Mouse (Mus musculus) G1E-ER4 (cell line): Measurements from ENCODE around the gene Ppil6. TPM values are rescaled to one million over a fixed set of nuclear protein-coding genes. Genes with fewer than 3 reads are reported as not detected.

Experiments used
- GATA1 ChIP-seq: IDR thresholded peaks from one replicate; pipeline ENCODE4 v1.8.0; 2012; ENCODE audit warnings: low read length, inconsistent platforms
- polyA plus RNA-seq: library from polyadenylated mRNA; stranded (reverse); fragments of >175 nt; gene quantifications from 2 replicates; pipeline ENCODE4 v1.2.3, GENCODE M21; 2012

Ppil6 gene
- polyA plus RNA-seq, 1 experiment, result not detected

DNA sequence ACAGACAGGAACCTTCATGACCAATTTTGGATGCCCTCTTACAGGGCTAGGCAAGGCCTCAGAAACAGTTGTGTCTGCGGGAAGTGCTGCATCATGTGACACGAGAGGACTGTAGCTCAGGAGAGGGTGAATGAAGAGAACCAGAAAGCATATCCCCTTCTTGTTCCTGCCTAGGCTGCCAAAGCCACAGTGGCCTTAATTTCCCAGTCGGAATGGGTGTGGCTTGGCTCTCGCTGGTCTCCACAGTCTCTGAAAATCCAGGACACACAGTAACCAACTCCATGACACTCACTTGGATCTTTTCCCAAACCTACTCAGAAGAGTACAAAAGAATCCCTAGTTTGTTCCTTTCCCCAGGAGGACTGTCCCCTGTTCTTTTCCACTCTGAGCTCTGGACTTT is 10.7 kb downstream of the Ppil6 start:
- TF ChIP-seq GATA1, result no peak

DNA sequence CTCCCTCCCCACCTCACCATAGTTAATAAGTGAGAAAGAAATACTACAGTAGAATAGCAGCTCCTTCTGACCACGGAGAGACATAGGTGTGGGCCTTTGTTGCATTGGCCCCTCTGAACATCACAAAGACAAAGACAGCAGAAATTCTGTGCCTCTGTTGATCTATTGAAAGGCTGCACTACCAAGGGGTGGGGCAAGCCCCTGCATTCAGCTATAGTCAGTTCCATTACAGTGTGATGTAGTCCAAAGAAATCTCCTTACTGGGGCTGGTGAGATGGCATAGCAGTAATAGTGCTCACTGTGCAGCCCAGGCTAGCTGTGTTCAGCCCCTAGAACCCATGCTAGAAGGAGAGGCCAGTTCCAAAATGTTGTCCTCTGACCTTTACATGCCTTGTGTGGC is 14.8 kb downstream of the Ppil6 start:
- no peak for TF ChIP-seq GATA1

- TF ChIP-seq GATA1, result no peak
Measured at GRCm38 (mm10) chr10:41509160-41509559, 18.9 kb downstream of the Ppil6 start.

- TF ChIP-seq GATA1, result no peak
Measured at GRCm38 (mm10) chr10:41514301-41514700, 24.1 kb downstream of the Ppil6 start.

DNA sequence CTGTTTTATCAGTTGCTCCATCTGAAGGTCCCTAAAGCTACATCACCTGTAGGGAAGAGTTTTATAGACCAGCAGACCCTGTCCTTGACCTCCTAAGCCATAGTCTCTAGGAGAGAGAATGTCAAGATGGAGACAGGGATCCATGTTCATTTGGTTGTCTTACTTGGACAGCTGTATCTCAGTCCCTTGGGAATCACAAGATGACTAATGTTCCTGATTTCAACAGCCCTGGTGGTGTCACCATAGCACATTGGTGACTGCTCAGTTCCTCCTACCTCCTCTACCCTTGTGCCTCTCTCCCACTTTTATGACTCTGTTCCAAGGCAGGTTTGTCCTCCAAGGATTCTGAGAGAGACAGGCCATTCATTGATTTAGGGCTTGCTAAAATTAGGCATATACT is 24.7 kb downstream of the Ppil6 start:
- TF ChIP-seq GATA1, result no peak

GRCm38 (mm10) chr10:41518508-41518980 is 28.3 kb downstream of the Ppil6 start:
- no peak for TF ChIP-seq GATA1

GRCm38 (mm10) chr10:41518981-41519618 is 28.9 kb downstream of the Ppil6 start, which contains the start of gene Cd164:
Gene Cd164 (plus strand): TSS chr10:41519414.
- TF ChIP-seq GATA1, result no peak

DNA sequence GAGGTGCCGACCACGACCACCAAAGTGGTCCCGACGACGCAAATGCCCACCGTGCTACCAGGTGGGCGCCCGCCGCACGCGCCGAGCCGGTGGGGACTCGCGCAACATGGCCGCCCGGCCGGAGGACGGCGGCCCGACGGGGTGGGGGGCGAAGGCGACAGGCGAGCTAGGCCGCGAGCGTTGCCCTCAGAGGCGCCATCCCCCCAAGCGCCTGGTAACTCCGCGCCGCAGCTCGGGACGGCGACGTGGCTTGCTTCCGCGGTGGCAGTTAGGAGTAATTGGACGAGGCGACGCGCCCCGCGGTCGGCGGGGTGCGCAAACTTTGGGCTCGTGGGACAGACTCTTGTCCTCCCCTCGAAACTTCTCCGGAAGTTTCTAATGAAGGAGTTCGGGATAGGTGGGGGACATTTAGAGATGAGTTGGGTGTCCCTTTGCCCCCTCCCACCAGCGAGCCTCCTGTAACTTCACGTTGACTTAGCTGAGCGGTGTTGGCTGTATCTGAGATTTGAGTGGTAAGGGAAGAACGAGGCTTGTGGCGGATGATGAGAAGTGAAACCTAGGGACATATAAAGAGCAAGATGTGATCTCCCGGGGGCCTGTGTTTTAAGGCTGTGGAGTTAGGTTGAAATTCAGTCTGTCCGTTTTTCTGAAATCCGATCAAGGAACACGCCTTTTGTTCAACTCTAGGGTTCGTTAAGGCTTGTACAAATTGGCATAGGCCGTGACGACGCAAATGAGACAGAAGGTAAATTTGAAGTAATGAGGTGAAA is 29.6 kb downstream of the Ppil6 start:
- TF ChIP-seq GATA1, result no peak

DNA sequence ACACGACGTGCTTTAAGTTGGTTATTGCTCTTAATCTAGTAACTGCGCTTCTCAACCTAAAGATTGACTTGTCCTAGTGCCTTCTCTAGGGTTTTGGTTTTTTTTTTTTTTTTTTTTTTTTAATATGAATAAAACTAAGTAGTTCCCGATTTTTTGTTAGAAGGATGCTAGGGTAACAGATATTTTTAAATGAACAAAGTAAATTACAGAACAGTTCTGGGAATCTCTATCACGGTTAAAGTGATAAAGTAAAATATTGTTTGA is 30.1 kb downstream of the Ppil6 start:
- TF ChIP-seq GATA1, result no peak

GRCm38 (mm10) chr10:41523386-41523785 is 33.1 kb downstream of the Ppil6 start:
- no peak for TF ChIP-seq GATA1

- TF ChIP-seq GATA1, result no peak
Measured at GRCm38 (mm10) chr10:41525696-41526095, 35.5 kb downstream of the Ppil6 start.

GRCm38 (mm10) chr10:41529972-41530371 is 39.7 kb downstream of the Ppil6 start:
- TF ChIP-seq GATA1, result no peak

DNA sequence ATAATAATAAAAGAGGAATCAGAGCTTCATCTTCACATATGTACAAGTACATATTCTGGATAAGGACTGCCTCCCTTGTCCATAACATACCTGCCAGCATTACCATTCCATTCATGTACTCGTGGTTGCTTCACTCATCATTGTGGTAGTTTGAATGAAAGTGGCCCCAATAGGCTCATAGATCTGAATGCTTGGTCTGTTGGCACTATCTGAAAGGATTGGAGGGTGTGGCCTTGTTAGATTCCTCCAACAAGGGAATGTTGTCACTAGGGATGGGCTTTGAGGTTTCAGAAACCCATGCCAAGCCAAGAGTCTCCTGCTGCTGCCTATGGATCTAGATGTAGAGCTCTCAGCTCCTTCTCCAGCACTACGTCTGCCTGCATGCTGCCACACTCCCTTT is 45.8 kb downstream of the Ppil6 start:
- no peak for TF ChIP-seq GATA1

- no peak for TF ChIP-seq GATA1
Measured at GRCm38 (mm10) chr10:41536714-41537113, 46.5 kb downstream of the Ppil6 start.

GRCm38 (mm10) chr10:41537226-41537982 is 47.2 kb downstream of the Ppil6 start:
- TF ChIP-seq GATA1, result no peak

DNA sequence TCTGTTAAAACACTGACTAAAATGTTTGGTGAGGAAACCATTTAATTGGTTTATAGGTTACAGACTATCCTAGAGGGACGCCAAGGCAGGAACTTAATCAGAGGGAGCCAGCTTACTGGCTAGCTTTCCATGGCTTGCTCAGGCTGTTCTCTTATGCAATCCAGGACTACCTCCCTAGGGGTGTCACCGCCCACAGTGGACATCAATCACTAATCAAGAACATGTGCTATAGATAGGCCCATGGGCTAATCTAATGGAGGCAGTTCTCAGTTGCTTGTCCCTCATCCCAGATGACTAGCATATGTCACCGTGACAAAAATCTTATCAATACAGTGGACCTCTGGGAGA is 47.7 kb downstream of the Ppil6 start:
- no peak for TF ChIP-seq GATA1
